Mouse (Mus musculus) intestine, embryonic 14.5 days (tissue): ENCODE measurements at regions not wholly inside any gene's neighbourhood (a gene's known extent, or its start where the extent isn't known, plus 50 kb on each side); places are given as distances from the start of the nearest gene placed in this dataset.

Experiments
- ATAC-seq: fragments of 200-750 bp; cut with Nextera tagmentation; replicated peaks from 2 replicates; pipeline ENCODE4 v1.8.0; 2017; ENCODE audit warnings: low read depth, moderate number of reproducible peaks, moderate TSS enrichment, moderate library complexity; ENCODE audit not compliant: low FRiP score, low TSS enrichment
- DNase-seq: peaks from one replicate; pipeline ENCODE4 v3.0.0-alpha.2; 2018; ENCODE audit warnings: low spot score
- H3K27ac ChIP-seq: fragments of 300-500 bp; sonication (generic); 2 replicates; pipeline ENCODE4 v1.5.1; 2014; ENCODE audit warnings: low read depth, mild to moderate bottlenecking, control low read depth
- H3K27me3 ChIP-seq: fragments of 300-500 bp; sonication (generic); replicated peaks from 2 replicates; pipeline ENCODE4 v1.6.1; 2014; ENCODE audit warnings: low read length, control low read depth; ENCODE audit not compliant: control insufficient read depth, insufficient read depth
- H3K36me3 ChIP-seq: fragments of 300-500 bp; sonication (generic); 2 replicates; pipeline ENCODE4 v1.6.1; 2014; ENCODE audit warnings: low read length, control low read depth; ENCODE audit not compliant: control insufficient read depth, insufficient read depth
- H3K4me1 ChIP-seq: fragments of 300-500 bp; sonication (generic); replicated peaks from 2 replicates; pipeline ENCODE4 v1.6.1; 2014; ENCODE audit warnings: low read length, control low read depth, mixed read lengths; ENCODE audit not compliant: control insufficient read depth, insufficient read depth
- H3K4me2 ChIP-seq: fragments of 300-500 bp; sonication (generic); 2 replicates; pipeline ENCODE4 v1.6.1; 2014; ENCODE audit warnings: low read length
- H3K4me3 ChIP-seq: fragments of 300-500 bp; sonication (generic); 2 replicates; pipeline ENCODE4 v1.5.1; 2014; ENCODE audit warnings: low read depth, low read length, control low read depth, mixed read lengths
- H3K9ac ChIP-seq: fragments of 300-500 bp; sonication (generic); 2 replicates; pipeline ENCODE4 v1.6.1; 2014; ENCODE audit warnings: mild to moderate bottlenecking, low read length
- H3K9me3 ChIP-seq: fragments of 300-500 bp; sonication (generic); 2 replicates; pipeline ENCODE4 v1.6.1; 2016; ENCODE audit warnings: low read length, control low read depth; ENCODE audit not compliant: control insufficient read depth
- WGBS: fragments of 180-500 bp; shearing (Covaris S2); extraction: QIAGEN DNeasy Blood & Tissue Kit; methylation state at CpG from one replicate; pipeline ENCODE4 v1.1.7; 2014; 5-methylcytosine and 5-hydroxymethylcytosine counted together

GRCm38 (mm10) chr16:75164969-75165726 lies 420.7 kb downstream of the Lipi start:
- Histone ChIP-seq H3K9me3 (no peaks in the 10 kb centered on the region), H3K4me2 (no peak overlapping the region), H3K36me3 (no peaks in the 10 kb centered on the region), H3K4me3 (no peak overlapping the region), H3K4me1 (no peaks in the 10 kb centered on the region), H3K27me3 (no peaks in the 10 kb centered on the region), H3K9ac (no peak overlapping the region), H3K27ac (no peak overlapping the region)
- no peak for ATAC-seq
- DNase-seq: no peak
- 80% methylated on average over 6 of the region's 6 CpGs for WGBS

GRCm38 (mm10) chr16:75159740-75160139 lies 426.1 kb downstream of the Lipi start:
- no peak overlapping the region for H3K27ac ChIP-seq
- H3K9me3 ChIP-seq: no peaks in the 10 kb centered on the region
- no peak overlapping the region for H3K4me3 ChIP-seq
- DNase-seq: no peak
- no peaks in the 10 kb centered on the region for H3K27me3 ChIP-seq
- no peak for ATAC-seq
- no peak overlapping the region for H3K9ac ChIP-seq
- H3K4me1 ChIP-seq: no peaks in the 10 kb centered on the region
- WGBS: 97% methylated on average over 2 of the region's 2 CpGs
- H3K4me2 ChIP-seq: no peak overlapping the region
- H3K36me3 ChIP-seq: no peaks in the 10 kb centered on the region

GRCm38 (mm10) chr16:75155441-75156038 lies 430.3 kb downstream of the Lipi start:
- H3K9ac ChIP-seq: no peak overlapping the region
- WGBS: 75% methylated on average over 5 of the region's 5 CpGs
- H3K4me3 ChIP-seq: no peak overlapping the region
- ATAC-seq: no peak
- no peaks in the 10 kb centered on the region for H3K9me3 ChIP-seq
- no peaks in the 10 kb centered on the region for H3K27me3 ChIP-seq
- no peak overlapping the region for H3K27ac ChIP-seq
- no peaks in the 10 kb centered on the region for H3K4me1 ChIP-seq
- DNase-seq: no peak
- H3K36me3 ChIP-seq: no peaks in the 10 kb centered on the region
- no peak overlapping the region for H3K4me2 ChIP-seq
